Mouse (Mus musculus): ENCODE data around the gene Larp1. TPM values are rescaled to one million over a fixed set of nuclear protein-coding genes. Genes with fewer than 3 reads are reported as not detected.
A peak's percentile ranks its signal among the peaks of the same experiment; 100 is the strongest.

The Larp1 gene
- 10.8 and 11.0 TPM in 2 replicates for polyA plus RNA-seq (2015; fragmentation: Nextera tagmentation; extraction: Ambion mirVana)

- Histone ChIP-seq H3K9me3 (ENCODE audit: low read length) (no peaks in the 10 kb centered on the region), H3K9ac (replicated peaks) (peak within 1 kb of the TSS; percentile 98), H3K4me3 (ENCODE audit: low read depth, low read length) (peak within 1 kb of the TSS; percentile 94), H3K27ac (ENCODE audit: low read depth) (peak within 1 kb of the TSS; percentile 94), H3K4me1 (ENCODE audit: insufficient read depth) (peaks cover 32% of the 10 kb centered on the region), H3K36me3 (replicated peaks; ENCODE audit: insufficient read depth, low read length) (no peaks in the 10 kb centered on the region), H3K4me2 (ENCODE audit: low read depth, low read length) (peak within 1 kb of the TSS; percentile 85), H3K27me3 (ENCODE audit: insufficient read depth, low read length) (no peaks in the 10 kb centered on the region)
- ATAC-seq = peak; percentile 55
- 1% methylated on average over 18 of the region's 84 CpGs for WGBS (ENCODE audit: insufficient replicate concordance)
- TF ChIP-seq CTCF (IDR thresholded peaks at IDR 0.05; ENCODE audit: low read depth) = no peak
- TF ChIP-seq EP300 (IDR thresholded peaks at IDR 0.05; ENCODE audit: low read depth) = no peak
- no peak for DNase-seq
Observed at GRCm38 (mm10) chr11:58009051-58009515, at the start of gene Larp1. Gene Larp1 (plus strand): TSS chr11:58009064.

GRCm38 (mm10) chr11:57959924-57960323 is 48.9 kb upstream of the Larp1 start:
- H3K27ac ChIP-seq (ENCODE audit: low read depth) = no peak overlapping the region; the same call in 1 of the 2 replicates
- TF ChIP-seq EP300 (IDR thresholded peaks at IDR 0.05; ENCODE audit: low read depth) = peak; percentile 80
- TF ChIP-seq CTCF (IDR thresholded peaks at IDR 0.05; ENCODE audit: low read depth) = no peak
- no peak overlapping the region for H3K4me3 ChIP-seq (ENCODE audit: low read depth, low read length)
- no peaks in the 10 kb centered on the region for H3K9me3 ChIP-seq (ENCODE audit: low read length)
- H3K4me1 ChIP-seq (ENCODE audit: insufficient read depth) = peaks cover 56% of the 10 kb centered on the region
- peak; percentile 29 for ATAC-seq
- DNase-seq = no peak
- no peak overlapping the region; the same call in 1 of the 2 replicates for H3K9ac ChIP-seq (replicated peaks)
- no peaks in the 10 kb centered on the region for H3K27me3 ChIP-seq (ENCODE audit: insufficient read depth, low read length)
- H3K4me2 ChIP-seq (ENCODE audit: low read depth, low read length) = peak overlapping the region; percentile 15; the same call in 1 of the 2 replicates
- no peaks in the 10 kb centered on the region for H3K36me3 ChIP-seq (replicated peaks; ENCODE audit: insufficient read depth, low read length)
- WGBS (ENCODE audit: insufficient replicate concordance) = 58% methylated on average over 2 of the region's 2 CpGs

DNA sequence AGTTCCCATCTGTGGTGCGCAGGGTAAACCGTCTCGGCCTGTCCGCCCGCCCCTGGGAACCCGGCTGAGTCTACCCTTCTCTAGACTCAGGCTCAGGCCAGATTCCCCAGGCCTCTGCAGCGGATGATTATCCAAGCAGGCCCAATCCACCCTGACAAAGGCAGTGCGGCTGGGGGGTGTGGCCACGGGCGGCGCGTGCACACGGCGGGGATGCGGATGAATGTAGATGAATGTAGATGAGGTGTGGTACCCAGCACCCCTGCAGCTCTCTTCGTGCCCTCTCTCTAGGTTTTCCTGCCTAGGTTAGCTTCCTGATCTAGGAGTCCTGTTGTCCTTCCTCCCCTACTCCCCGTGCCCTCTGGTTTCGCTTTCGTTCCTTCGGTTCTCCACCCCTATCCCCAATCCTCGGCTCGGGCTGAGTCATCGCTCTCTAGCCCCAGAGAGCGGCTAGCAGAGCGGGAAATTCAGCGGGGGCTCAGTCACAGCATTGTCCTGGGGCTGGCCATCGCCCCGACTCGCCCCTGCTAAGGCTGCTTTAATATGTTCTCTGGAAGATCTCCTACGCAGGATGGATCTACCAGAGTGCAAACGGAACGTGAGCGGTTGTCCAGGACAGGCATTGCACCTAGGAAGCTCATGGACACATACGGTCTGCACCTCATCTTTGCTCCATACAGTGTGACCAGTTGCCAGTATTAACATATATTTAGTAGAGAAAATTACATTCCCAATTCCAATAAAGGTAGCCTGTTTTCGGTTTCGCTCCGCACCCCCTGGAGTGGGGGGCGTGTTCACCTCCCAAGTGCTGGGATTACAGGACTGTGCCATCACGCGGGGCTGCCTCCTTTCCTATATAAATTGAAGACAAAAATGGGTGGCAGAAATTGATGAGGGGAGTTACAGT is 46.2 kb upstream of the Larp1 start:
- H3K9ac ChIP-seq (replicated peaks) = peak overlapping the region; percentile 70
- H3K4me1 ChIP-seq (ENCODE audit: insufficient read depth) = peaks cover 47% of the 10 kb centered on the region
- WGBS (ENCODE audit: insufficient replicate concordance) = 2% methylated on average over 40 of the region's 40 CpGs
- ATAC-seq (peak; percentile 88), DNase-seq (peak; percentile 87)
- peak overlapping the region; percentile 85 for H3K27ac ChIP-seq (ENCODE audit: low read depth)
- peak overlapping the region; percentile 81 for H3K4me2 ChIP-seq (ENCODE audit: low read depth, low read length)
- peak overlapping the region; percentile 62 for H3K4me3 ChIP-seq (ENCODE audit: low read depth, low read length)
- no peaks in the 10 kb centered on the region for H3K36me3 ChIP-seq (replicated peaks; ENCODE audit: insufficient read depth, low read length)
- H3K27me3 ChIP-seq (ENCODE audit: insufficient read depth, low read length) = no peaks in the 10 kb centered on the region
- TF ChIP-seq CTCF (IDR thresholded peaks at IDR 0.05; ENCODE audit: low read depth) (no peak), EP300 (IDR thresholded peaks at IDR 0.05; ENCODE audit: low read depth) (peak; percentile 50; the same call in 1 of the 2 replicates)
- no peaks in the 10 kb centered on the region for H3K9me3 ChIP-seq (ENCODE audit: low read length)

DNA sequence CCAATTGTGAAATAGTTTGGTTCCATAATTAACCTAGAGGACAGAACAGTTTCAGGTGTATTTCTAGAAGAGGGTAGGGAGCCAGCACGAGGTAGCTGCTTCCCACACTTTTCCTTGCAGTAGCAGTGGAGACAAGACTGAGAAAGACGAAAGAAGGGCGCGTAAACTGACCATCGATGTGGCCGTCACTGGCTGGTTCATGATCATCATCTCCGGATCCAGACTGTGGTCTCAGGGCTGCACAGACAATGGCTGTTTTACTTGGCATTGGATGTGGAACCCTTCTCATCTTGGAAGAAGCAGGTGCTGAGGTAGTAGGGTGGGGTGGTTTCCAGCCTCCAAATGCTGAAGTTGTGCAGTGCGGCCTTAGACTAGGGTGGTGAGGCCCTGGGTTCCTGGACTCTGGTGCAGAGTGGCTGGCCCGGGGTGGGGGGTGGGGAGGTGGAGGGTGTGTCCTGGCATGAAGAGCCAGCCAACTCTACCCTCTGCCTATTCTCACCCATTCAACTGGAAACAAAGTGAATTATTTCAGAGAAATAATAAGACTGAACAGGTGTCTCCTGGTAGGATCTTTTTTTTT is 45.5 kb upstream of the Larp1 start:
- peak overlapping the region; percentile 62 for H3K4me3 ChIP-seq (ENCODE audit: low read depth, low read length)
- TF ChIP-seq CTCF (IDR thresholded peaks at IDR 0.05; ENCODE audit: low read depth) = no peak
- TF ChIP-seq EP300 (IDR thresholded peaks at IDR 0.05; ENCODE audit: low read depth) = no peak
- H3K4me1 ChIP-seq (ENCODE audit: insufficient read depth) = peaks cover 40% of the 10 kb centered on the region
- H3K27me3 ChIP-seq (ENCODE audit: insufficient read depth, low read length) = no peaks in the 10 kb centered on the region
- no peak for DNase-seq
- H3K9me3 ChIP-seq (ENCODE audit: low read length) = no peaks in the 10 kb centered on the region
- H3K36me3 ChIP-seq (replicated peaks; ENCODE audit: insufficient read depth, low read length) = no peaks in the 10 kb centered on the region
- H3K4me2 ChIP-seq (ENCODE audit: low read depth, low read length) = peak overlapping the region; percentile 81
- peak overlapping the region; percentile 70 for H3K9ac ChIP-seq (replicated peaks)
- H3K27ac ChIP-seq (ENCODE audit: low read depth) = peak overlapping the region; percentile 85; the same call in 1 of the 2 replicates
- no peak for ATAC-seq
- 37% methylated on average over 9 of the region's 9 CpGs for WGBS (ENCODE audit: insufficient replicate concordance)

- TF ChIP-seq CTCF (IDR thresholded peaks at IDR 0.05; ENCODE audit: low read depth) = no peak
- no peak for TF ChIP-seq EP300 (IDR thresholded peaks at IDR 0.05; ENCODE audit: low read depth)
- Histone ChIP-seq H3K4me3 (ENCODE audit: low read depth, low read length) (no peak overlapping the region), H3K36me3 (replicated peaks; ENCODE audit: insufficient read depth, low read length) (no peaks in the 10 kb centered on the region), H3K4me1 (ENCODE audit: insufficient read depth) (peaks cover 20% of the 10 kb centered on the region), H3K9ac (replicated peaks) (no peak overlapping the region), H3K4me2 (ENCODE audit: low read depth, low read length) (no peak overlapping the region), H3K27ac (ENCODE audit: low read depth) (no peak overlapping the region), H3K27me3 (ENCODE audit: insufficient read depth, low read length) (no peaks in the 10 kb centered on the region), H3K9me3 (ENCODE audit: low read length) (no peaks in the 10 kb centered on the region)
- ATAC-seq = no peak
- no peak for DNase-seq
- 73% methylated on average over 7 of the region's 7 CpGs for WGBS (ENCODE audit: insufficient replicate concordance)
Observed at GRCm38 (mm10) chr11:57966630-57967029, 42.2 kb upstream of the Larp1 start.

- H3K36me3 ChIP-seq (replicated peaks; ENCODE audit: insufficient read depth, low read length) = no peaks in the 10 kb centered on the region
- no peak overlapping the region for H3K9ac ChIP-seq (replicated peaks)
- H3K27ac ChIP-seq (ENCODE audit: low read depth) = no peak overlapping the region
- H3K4me3 ChIP-seq (ENCODE audit: low read depth, low read length) = no peak overlapping the region
- TF ChIP-seq CTCF (IDR thresholded peaks at IDR 0.05; ENCODE audit: low read depth) (no peak), EP300 (IDR thresholded peaks at IDR 0.05; ENCODE audit: low read depth) (no peak)
- no peaks in the 10 kb centered on the region for H3K9me3 ChIP-seq (ENCODE audit: low read length)
- no peak overlapping the region for H3K4me2 ChIP-seq (ENCODE audit: low read depth, low read length)
- no peaks in the 10 kb centered on the region for H3K27me3 ChIP-seq (ENCODE audit: insufficient read depth, low read length)
- DNase-seq (no peak), ATAC-seq (no peak)
- 90% methylated on average over 5 of the region's 5 CpGs for WGBS (ENCODE audit: insufficient replicate concordance)
- peaks cover 15% of the 10 kb centered on the region for H3K4me1 ChIP-seq (ENCODE audit: insufficient read depth)
Observed at GRCm38 (mm10) chr11:57968301-57968700, 40.6 kb upstream of the Larp1 start.

Measured in liver, postnatal 0 days (tissue).